Mouse (Mus musculus) megakaryocyte, embryonic 14.5 days (primary cell): ENCODE measurements around the gene Bcar3. TPM values are rescaled to one million over a fixed set of nuclear protein-coding genes. Genes with fewer than 3 reads are reported as not detected.
A peak's percentile ranks its signal among the peaks of the same experiment; 100 is the strongest.

ENCODE experiments used
- H3K27me3 ChIP-seq: replicated peaks from 2 replicates; pipeline ENCODE3; 2012; ENCODE audit warnings: inconsistent platforms
- H3K36me3 ChIP-seq: replicated peaks from 2 replicates; pipeline ENCODE3; 2012; ENCODE audit warnings: low read length, inconsistent platforms, mixed read lengths
- H3K4me1 ChIP-seq: 2 replicates; pipeline ENCODE4 v1.6.1; 2012; ENCODE audit warnings: inconsistent platforms
- H3K4me3 ChIP-seq: replicated peaks from 2 replicates; pipeline ENCODE3; 2012; ENCODE audit warnings: moderate library complexity, mild to moderate bottlenecking, inconsistent platforms
- H3K9me3 ChIP-seq: 2 replicates; pipeline ENCODE4 v1.6.1; 2012; ENCODE audit warnings: inconsistent platforms
- FLI1 ChIP-seq: IDR thresholded peaks from 2 replicates; pipeline ENCODE4 v1.6.1; 2012; ENCODE audit warnings: low read length, inconsistent platforms, mixed read lengths
- GATA1 ChIP-seq: IDR thresholded peaks from 3 replicates; pipeline ENCODE4 v1.6.1; 2012; ENCODE audit warnings: mixed read lengths, low read length, inconsistent platforms, borderline replicate concordance
- polyA plus RNA-seq: library from polyadenylated mRNA; stranded (reverse); fragments of >175 nt; gene quantifications from 2 replicates; pipeline ENCODE4 v1.2.3, GENCODE M21; 2012; ENCODE audit warnings: low replicate concordance; ENCODE audit not compliant: insufficient read depth

Gene Bcar3
- polyA plus RNA-seq, 1 experiment: 3.6 TPM

DNA sequence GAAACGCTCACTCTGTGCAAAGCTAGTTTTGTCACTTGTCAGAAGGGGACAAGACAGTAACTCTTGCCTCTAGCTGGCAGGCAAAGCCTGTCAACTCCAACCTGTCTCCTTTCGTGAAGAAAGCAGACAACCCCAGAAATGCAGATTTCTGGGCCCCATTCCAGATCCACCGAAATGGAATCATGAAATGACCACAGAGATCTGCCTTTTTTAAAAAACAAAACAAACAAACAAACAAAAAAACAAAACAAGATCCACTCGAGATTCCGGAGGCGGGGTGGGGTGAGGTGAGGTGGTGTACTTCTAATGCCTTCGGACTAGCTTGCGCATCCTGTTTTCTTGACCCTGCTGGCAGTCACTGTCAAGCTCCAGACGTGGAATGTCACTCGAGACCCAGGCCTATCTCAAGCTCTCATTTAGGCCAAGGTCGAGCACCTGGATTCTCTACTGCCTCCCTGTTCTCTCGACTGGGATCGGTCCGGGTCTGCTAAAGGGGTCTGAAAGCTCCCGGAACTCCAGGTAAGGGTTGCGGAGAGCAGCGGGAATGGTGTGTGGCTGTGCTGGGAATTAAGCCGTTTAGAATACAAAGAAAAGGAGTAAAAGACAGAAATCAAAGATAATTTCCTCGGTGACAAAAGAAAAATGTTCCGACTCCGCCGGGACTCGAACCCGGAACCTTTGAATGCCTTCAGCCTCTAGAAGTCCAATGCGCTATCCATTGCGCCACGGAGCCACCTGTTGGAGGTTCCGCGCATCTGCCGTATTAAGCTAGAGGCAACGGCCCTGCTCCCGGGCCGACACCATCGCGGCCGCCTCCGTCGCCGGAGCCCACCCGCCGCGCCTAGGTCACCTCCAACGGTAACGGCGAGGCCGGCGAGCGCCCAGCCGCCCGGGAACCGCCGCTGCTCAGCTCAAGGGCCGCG, 1.4 kb upstream of the Bcar3 start:
- peaks cover 43% of the 10 kb centered on the region for H3K4me1 ChIP-seq
- no peaks in the 10 kb centered on the region for H3K36me3 ChIP-seq
- TF ChIP-seq GATA1: no peak
- no peak for TF ChIP-seq FLI1
- H3K27me3 ChIP-seq: peaks cover under 1% of the 10 kb centered on the region
- H3K4me3 ChIP-seq: peak overlapping the region; percentile 95
- no peaks in the 10 kb centered on the region for H3K9me3 ChIP-seq

DNA sequence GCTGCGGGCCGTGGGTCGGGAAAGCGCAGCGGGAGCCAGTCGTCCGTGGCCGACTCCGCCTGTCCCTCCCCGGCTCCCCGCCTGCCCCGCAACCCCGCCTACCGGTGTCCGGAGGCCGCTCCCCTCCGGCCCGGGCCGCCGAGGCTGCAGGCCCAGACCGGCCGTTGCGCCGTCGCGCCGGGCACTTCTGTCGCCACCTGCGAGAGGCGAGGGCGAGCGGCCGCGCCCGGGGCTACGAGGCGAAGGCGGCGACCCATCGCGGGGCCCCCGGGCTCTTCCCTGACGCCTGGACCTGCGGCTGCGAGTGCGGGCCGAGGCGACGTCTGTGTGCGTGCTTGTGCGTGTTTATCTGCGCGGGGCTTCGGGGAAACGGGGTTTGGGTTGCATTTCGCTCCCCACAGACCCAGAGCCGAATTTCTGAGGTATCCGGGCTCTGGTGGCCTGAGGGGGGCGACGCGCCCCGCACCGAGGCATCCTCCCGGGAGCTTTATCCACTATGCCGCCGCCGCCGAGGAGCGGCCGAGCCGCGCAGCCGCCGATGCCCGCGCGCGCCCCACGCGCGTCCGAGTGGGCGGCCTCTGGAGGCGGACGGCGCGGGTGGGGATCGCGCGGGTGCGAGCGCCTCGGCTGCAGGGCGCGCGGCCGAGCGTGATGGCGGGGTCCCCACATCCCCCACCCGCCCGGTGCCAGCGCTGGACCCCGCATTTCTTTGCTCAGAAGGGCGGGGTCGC, 548 bp upstream of the Bcar3 start:
- Histone ChIP-seq H3K27me3 (peaks cover 5% of the 10 kb centered on the region), H3K4me3 (peak overlapping the region; percentile 95), H3K9me3 (no peaks in the 10 kb centered on the region), H3K36me3 (no peaks in the 10 kb centered on the region), H3K4me1 (peaks cover 41% of the 10 kb centered on the region)
- no peak for TF ChIP-seq GATA1
- no peak for TF ChIP-seq FLI1

DNA sequence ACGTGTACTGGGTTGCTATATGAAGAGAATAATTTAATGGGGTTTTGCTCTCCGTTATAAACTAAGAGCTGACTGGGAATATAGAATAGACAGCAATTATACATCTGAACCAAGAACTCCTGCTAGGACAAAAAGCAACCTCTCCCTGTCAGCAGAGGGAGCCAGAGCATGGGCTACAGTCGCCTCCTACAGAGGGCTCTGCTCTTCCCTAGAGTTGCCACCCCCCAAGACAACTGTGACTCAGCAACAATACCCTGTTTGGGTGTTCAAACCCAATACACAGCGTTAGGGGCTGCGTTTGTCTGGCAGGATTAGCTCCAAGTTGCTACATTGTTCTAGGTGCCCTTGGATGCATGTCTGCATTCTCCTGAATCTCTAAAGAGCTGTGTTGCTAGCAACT, 1.6 kb downstream of the Bcar3 start:
- Histone ChIP-seq H3K9me3 (no peaks in the 10 kb centered on the region), H3K4me3 (peak overlapping the region; percentile 72), H3K4me1 (peaks cover 40% of the 10 kb centered on the region), H3K27me3 (peaks cover 9% of the 10 kb centered on the region), H3K36me3 (no peaks in the 10 kb centered on the region)
- TF ChIP-seq GATA1 (no peak), FLI1 (no peak)

- no peaks in the 10 kb centered on the region for H3K36me3 ChIP-seq
- H3K9me3 ChIP-seq: no peaks in the 10 kb centered on the region
- TF ChIP-seq FLI1: no peak
- no peak for TF ChIP-seq GATA1
- peaks cover 46% of the 10 kb centered on the region for H3K4me1 ChIP-seq
- H3K4me3 ChIP-seq: no peak overlapping the region
- H3K27me3 ChIP-seq: peaks cover 9% of the 10 kb centered on the region
These were observed 3.0 kb downstream of the Bcar3 start for GRCm38 (mm10) chr3:122296979-122297378.

DNA sequence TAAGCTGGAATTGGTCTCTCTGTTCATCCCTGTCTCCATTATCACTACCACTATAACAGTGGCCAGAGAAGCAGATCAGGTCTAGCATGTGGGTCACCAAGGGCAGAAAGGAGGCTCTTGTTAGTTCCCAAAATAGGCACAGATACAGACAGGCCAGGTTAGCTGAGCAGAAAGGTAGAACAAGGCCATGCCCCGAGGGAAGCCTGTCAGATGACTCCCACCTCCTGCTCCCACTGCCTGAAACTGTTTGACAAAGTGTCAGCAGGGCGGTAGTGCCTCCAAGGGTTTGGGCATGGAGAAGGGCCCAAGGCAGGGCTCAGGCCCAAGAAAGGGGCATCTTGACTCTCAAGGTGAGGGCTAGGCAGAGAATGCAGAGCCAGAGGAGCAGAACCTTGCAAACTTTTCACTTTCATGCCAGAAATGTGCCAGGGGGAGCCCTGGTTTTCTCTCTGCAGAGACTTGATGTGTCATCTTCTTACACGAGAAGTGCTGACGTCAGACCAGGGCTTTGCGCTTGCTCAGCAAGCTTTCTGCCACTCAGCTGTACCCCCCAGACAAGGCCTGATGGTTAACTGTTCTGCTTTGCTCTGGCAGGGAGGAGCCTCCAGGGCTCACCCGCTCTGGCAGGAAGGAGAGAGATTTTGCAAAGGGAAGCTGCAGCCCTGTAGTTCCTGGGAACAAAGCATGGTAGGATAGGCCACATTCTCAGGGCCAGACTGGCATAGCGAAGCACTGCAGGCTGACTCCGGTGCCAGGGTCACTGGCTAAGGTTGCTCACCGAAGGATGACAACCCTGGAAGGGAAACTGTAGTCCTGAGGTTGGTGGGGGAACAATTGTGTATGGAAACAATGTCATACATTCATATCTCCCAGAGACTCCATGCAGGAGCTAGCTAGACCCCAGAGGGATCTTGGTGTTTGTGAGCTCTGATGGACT, 7.3 kb downstream of the Bcar3 start:
- H3K36me3 ChIP-seq: no peaks in the 10 kb centered on the region
- no peaks in the 10 kb centered on the region for H3K9me3 ChIP-seq
- peaks cover 25% of the 10 kb centered on the region for H3K27me3 ChIP-seq
- TF ChIP-seq GATA1 (no peak), FLI1 (no peak)
- peak overlapping the region; percentile 75 for H3K4me3 ChIP-seq
- peaks cover 26% of the 10 kb centered on the region for H3K4me1 ChIP-seq

DNA sequence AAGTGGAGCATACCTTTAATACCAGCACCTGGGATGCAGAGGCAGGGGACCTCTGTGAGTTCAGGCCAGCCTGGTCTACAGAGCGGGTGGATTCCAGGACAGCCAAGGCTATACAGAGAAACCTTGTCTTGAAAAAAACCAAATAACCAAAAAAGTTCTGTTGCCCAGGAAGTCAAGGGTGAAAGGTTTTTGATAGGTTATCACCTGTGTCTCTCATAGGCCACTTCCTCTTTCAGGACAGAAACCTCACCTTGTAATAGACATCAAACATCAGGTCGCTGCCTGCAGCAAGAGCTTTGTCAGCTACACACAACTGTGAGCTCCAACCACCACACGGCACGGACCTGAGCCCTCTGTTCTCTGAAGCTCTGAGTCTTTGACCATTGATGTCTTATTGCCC, 10.6 kb downstream of the Bcar3 start:
- H3K36me3 ChIP-seq: no peaks in the 10 kb centered on the region
- H3K9me3 ChIP-seq: no peaks in the 10 kb centered on the region
- TF ChIP-seq FLI1 (no peak), GATA1 (no peak)
- peaks cover 33% of the 10 kb centered on the region for H3K27me3 ChIP-seq
- H3K4me3 ChIP-seq: no peak overlapping the region
- H3K4me1 ChIP-seq: peaks cover 33% of the 10 kb centered on the region

- Histone ChIP-seq H3K4me1 (peaks cover 13% of the 10 kb centered on the region), H3K36me3 (no peaks in the 10 kb centered on the region), H3K4me3 (peak overlapping the region; percentile 7), H3K9me3 (no peaks in the 10 kb centered on the region), H3K27me3 (peaks cover 37% of the 10 kb centered on the region)
- TF ChIP-seq FLI1: no peak
- no peak for TF ChIP-seq GATA1
These were observed 14.1 kb downstream of the Bcar3 start for GRCm38 (mm10) chr3:122307894-122308671.

- TF ChIP-seq GATA1: no peak
- no peak for TF ChIP-seq FLI1
These were observed 15.0 kb downstream of the Bcar3 start for GRCm38 (mm10) chr3:122308981-122309380.

More at GRCm38 (mm10) chr3:122308981-122309380, 15.0 kb downstream of the Bcar3 start:
- H3K36me3 ChIP-seq: no peaks in the 10 kb centered on the region
- peaks cover 38% of the 10 kb centered on the region for H3K27me3 ChIP-seq
- no peaks in the 10 kb centered on the region for H3K9me3 ChIP-seq
- H3K4me3 ChIP-seq: no peak overlapping the region
- peaks cover 9% of the 10 kb centered on the region for H3K4me1 ChIP-seq
